Comparison of ENCODE assay signal across 11 mouse cellular contexts in genomic region chr5:72812908-72813307, GRCm38 (mm10). TPM values are rescaled to one million over a fixed set of nuclear protein-coding genes. Genes with fewer than 3 reads are reported as not detected.
DNase-seq lines count a peak whose midpoint lies in the region; ATAC-seq lines count a peak whose summit lies in the region.
"Had no signal": no experiment of that assay in that cellular context is flagged by ENCODE, and none has a peak within 500 bp of the region (broad histone marks: within the 10 kb centered on the region; RNA-seq: fewer than 3 reads in every experiment).

No protein-coding gene starts in this region.

- no peaks in the 10 kb centered on the region for H3K36me3 ChIP-seq in midbrain, embryonic 11.5 days (ENCODE audit: control insufficient read depth, insufficient read depth, low read length)
- no peaks in the 10 kb centered on the region for H3K36me3 ChIP-seq in midbrain, embryonic 14.5 days (ENCODE audit: control insufficient read depth, insufficient read depth, low read length)
- H3K36me3 ChIP-seq in forebrain, embryonic 11.5 days (ENCODE audit: control insufficient read depth, insufficient read depth, low read length), result no peaks in the 10 kb centered on the region
- H3K36me3 ChIP-seq: hindbrain, embryonic 10.5 days; lung, embryonic 15.5 days; midbrain, embryonic 15.5 days had no signal

- H3K9ac ChIP-seq in midbrain, embryonic 11.5 days (ENCODE audit: low read length), result no peak overlapping the region
- no peak overlapping the region for H3K9ac ChIP-seq in midbrain, embryonic 14.5 days (replicated peaks; ENCODE audit: low read length)
- H3K9ac ChIP-seq in forebrain, embryonic 11.5 days (ENCODE audit: low read length), result no peak overlapping the region
- H3K9ac ChIP-seq: lung, embryonic 15.5 days; midbrain, embryonic 15.5 days had no signal

- ATAC-seq in midbrain, embryonic 11.5 days (ENCODE audit: low FRiP score), result no peak
- ATAC-seq in midbrain, embryonic 14.5 days (ENCODE audit: low FRiP score, low TSS enrichment), result no peak
- peak; percentile 55 for ATAC-seq in monocyte, adult 5-6 weeks (replicated peaks; ENCODE audit: insufficient number of reproducible peaks, low FRiP score, low TSS enrichment, poor library complexity, severe bottlenecking)
- no peak for ATAC-seq in forebrain, embryonic 11.5 days (replicated peaks; ENCODE audit: low FRiP score)
- ATAC-seq: midbrain, embryonic 15.5 days had no signal

- no peak overlapping the region for H3K4me2 ChIP-seq in midbrain, embryonic 11.5 days
- H3K4me2 ChIP-seq in midbrain, embryonic 14.5 days (ENCODE audit: low read length), result no peak overlapping the region
- no peak overlapping the region for H3K4me2 ChIP-seq in forebrain, embryonic 11.5 days (ENCODE audit: low read depth, low read length, severe bottlenecking)
- H3K4me2 ChIP-seq: lung, embryonic 15.5 days; midbrain, embryonic 15.5 days had no signal

- 0 out of 2 replicates have a peak, but pooled peaks cover 3% of the 10 kb centered on the region for H3K4me1 ChIP-seq in midbrain, embryonic 11.5 days (ENCODE audit: control insufficient read depth, insufficient read depth, low read length)
- H3K4me1 ChIP-seq in midbrain, embryonic 14.5 days (ENCODE audit: control insufficient read depth, insufficient read depth, low read length), result no peaks in the 10 kb centered on the region; the same call in 1 of the 2 replicates
- H3K4me1 ChIP-seq in forebrain, embryonic 11.5 days (replicated peaks; ENCODE audit: control insufficient read depth, insufficient read depth, low read length), result peaks cover 13% of the 10 kb centered on the region; the same call in 1 of the 2 replicates

- H3K9me3 ChIP-seq in midbrain, embryonic 11.5 days (ENCODE audit: control insufficient read depth, low read length), result no peaks in the 10 kb centered on the region; the same call in 1 of the 2 replicates
- 0 out of 2 replicates have a peak, but pooled peaks cover 2% of the 10 kb centered on the region for H3K9me3 ChIP-seq in midbrain, embryonic 14.5 days (ENCODE audit: control insufficient read depth, low read length)
- no peaks in the 10 kb centered on the region for H3K9me3 ChIP-seq in forebrain, embryonic 11.5 days (ENCODE audit: control insufficient read depth, low read length)
- H3K9me3 ChIP-seq: hindbrain, embryonic 10.5 days; lung, embryonic 15.5 days had no signal

- H3K27ac ChIP-seq in midbrain, embryonic 11.5 days (ENCODE audit: low read depth, low read length), result no peak overlapping the region
- no peak overlapping the region for H3K27ac ChIP-seq in midbrain, embryonic 14.5 days (replicated peaks; ENCODE audit: low read depth, low read length)
- no peak overlapping the region for H3K27ac ChIP-seq in forebrain, embryonic 11.5 days (ENCODE audit: low read depth, low read length)
- H3K27ac ChIP-seq: hindbrain, embryonic 10.5 days; lung, embryonic 15.5 days; midbrain, embryonic 15.5 days had no signal

- WGBS in midbrain, embryonic 11.5 days, result 59% methylated on average over 5 of the region's 5 CpGs
- 48% methylated on average over 5 of the region's 5 CpGs for WGBS in midbrain, embryonic 14.5 days
- WGBS in forebrain, embryonic 11.5 days, result 69% methylated on average over 5 of the region's 5 CpGs

- DNase-seq in midbrain, embryonic 11.5 days (ENCODE audit: low spot score, missing footprints), result peak; percentile 44
- no peak for DNase-seq in midbrain, embryonic 14.5 days
- peak; percentile 45 for DNase-seq in T-cell, adult 2 months (ENCODE audit: low spot score)
- DNase-seq in thymus, postnatal 4 days, result peak; percentile 33
- DNase-seq in forebrain, embryonic 11.5 days (ENCODE audit: low spot score), result no peak
- no peak for DNase-seq in kidney, adult 9 months
- DNase-seq: kidney, adult 2 months had no signal

- no peak overlapping the region for H3K4me3 ChIP-seq in midbrain, embryonic 11.5 days (ENCODE audit: low read depth, low read length)
- H3K4me3 ChIP-seq in midbrain, embryonic 14.5 days (replicated peaks; ENCODE audit: low read depth, low read length), result no peak overlapping the region
- H3K4me3 ChIP-seq in forebrain, embryonic 11.5 days (ENCODE audit: low read depth, low read length), result no peak overlapping the region
- H3K4me3 ChIP-seq: hindbrain, embryonic 10.5 days; lung, embryonic 15.5 days; midbrain, embryonic 15.5 days had no signal

- no peaks in the 10 kb centered on the region for H3K27me3 ChIP-seq in midbrain, embryonic 11.5 days (ENCODE audit: control insufficient read depth, insufficient read depth, low read length)
- no peaks in the 10 kb centered on the region for H3K27me3 ChIP-seq in midbrain, embryonic 14.5 days (ENCODE audit: control insufficient read depth, insufficient read depth, low read length)
- no peaks in the 10 kb centered on the region for H3K27me3 ChIP-seq in forebrain, embryonic 11.5 days (ENCODE audit: control insufficient read depth, insufficient read depth, low read length)
- H3K27me3 ChIP-seq: lung, embryonic 15.5 days; midbrain, embryonic 15.5 days had no signal

RNA-seq across cellular contexts. Expression of gene Tec, which starts 55.4 kb away (rescaled TPM):
- 3.3 and 4.5 TPM in 2 replicates for polyA plus RNA-seq in midbrain, embryonic 11.5 days (2014; fragmentation: Nextera tagmentation; extraction: Ambion mirVana)
- polyA plus RNA-seq in midbrain, embryonic 14.5 days (2014; fragmentation: Nextera tagmentation; extraction: Ambion mirVana), result 1.6 and 5.3 TPM in 2 replicates
- 92.8 to 110 TPM (median 97.0 TPM) in 3 replicates for total RNA-seq in monocyte, adult 5-6 weeks (2017)
- 2.9 and 3.0 TPM in 2 replicates for polyA plus RNA-seq in forebrain, embryonic 11.5 days (2014; fragmentation: Nextera tagmentation; extraction: Ambion mirVana)

Comparison
In these comparisons a context has a peak if more than half of its experiments do, and no peak if none do; other contexts are left out.
1. DNase-seq: peak in midbrain, embryonic 11.5 days (single experiment), T-cell, adult 2 months (single experiment) and thymus, postnatal 4 days (single experiment); none in midbrain, embryonic 14.5 days (single experiment), forebrain, embryonic 11.5 days (single experiment) and kidney, adult 9 months (single experiment).